Mouse (Mus musculus): ENCODE measurements around the gene Cercam. TPM values are rescaled to one million over a fixed set of nuclear protein-coding genes. Genes with fewer than 3 reads are reported as not detected.
A peak's percentile ranks its signal among the peaks of the same experiment; 100 is the strongest.
"Not testable (repeated sequence)": the region's sequence is repeated elsewhere in the genome, so short reads cannot be mapped to it uniquely, and the experiment has no call there.

Cercam gene
- total RNA-seq, 2 experiments from 2014 or later: 5.2 to 7.2 TPM

GRCm38 (mm10) chr2:29889066-29889944, 20.3 kb downstream of the Cercam start, which contains the start of gene Odf2:
Odf2 (plus strand) TSS chr2:29889221.
- DNase-seq (ENCODE audit: low spot score in 2 of 2): peak; percentile 99 to 100
- intact Hi-C loops (cut with DNase I): no loop called here

GRCm38 (mm10) chr2:29889991-29890833, 21.2 kb downstream of the Cercam start:
- intact Hi-C loops (cut with DNase I): no loop called here
- peak; percentile 83 to 92 for DNase-seq (ENCODE audit: low spot score in 2 of 2)

- no peak for DNase-seq (ENCODE audit: low spot score in 2 of 2)
- intact Hi-C loops (cut with DNase I): no loop called here
These were observed 22.8 kb downstream of the Cercam start for GRCm38 (mm10) chr2:29891773-29892172.

- intact Hi-C loops (cut with DNase I): no loop called here
- DNase-seq (ENCODE audit: low spot score in 2 of 2): no peak
These were observed 27.1 kb downstream of the Cercam start for GRCm38 (mm10) chr2:29896071-29896470.

- intact Hi-C loops (cut with DNase I): no loop called here
- DNase-seq (ENCODE audit: low spot score in 2 of 2): no peak
These were observed 28.4 kb downstream of the Cercam start for GRCm38 (mm10) chr2:29897366-29897765.

GRCm38 (mm10) chr2:29898081-29898480, 29.1 kb downstream of the Cercam start:
- intact Hi-C loops (cut with DNase I): no loop called here
- no peak for DNase-seq (ENCODE audit: low spot score in 2 of 2)

- intact Hi-C loops (cut with DNase I): no loop called here
- no peak for DNase-seq (ENCODE audit: low spot score in 2 of 2)
These were observed 33.2 kb downstream of the Cercam start for GRCm38 (mm10) chr2:29902194-29902593.

GRCm38 (mm10) chr2:29908171-29908570, 39.2 kb downstream of the Cercam start:
- intact Hi-C loops (cut with DNase I); DNase-seq (ENCODE audit: low spot score in 2 of 2): not testable (repeated sequence)

- intact Hi-C loops (cut with DNase I): no loop called here
These were observed 41.1 kb downstream of the Cercam start for GRCm38 (mm10) chr2:29910042-29910441.

GRCm38 (mm10) chr2:29917621-29918020, 48.7 kb downstream of the Cercam start:
- no peak for DNase-seq (ENCODE audit: low spot score in 2 of 2)
- intact Hi-C loops (cut with DNase I): no loop called here

More at GRCm38 (mm10) chr2:29910042-29910441, 41.1 kb downstream of the Cercam start:
- no peak for DNase-seq (ENCODE audit: low spot score in 2 of 2)

- intact Hi-C loops (cut with DNase I): loop anchor here (10.0 kb wide), 1 partner anchor 403 kb away; no protein-coding TSS in a partner anchor
- DNase-seq (ENCODE audit: low spot score in 2 of 2): peak; percentile 19 to 32
These were observed 53.0 kb downstream of the Cercam start for GRCm38 (mm10) chr2:29922011-29922410.

- no peak for DNase-seq (ENCODE audit: low spot score in 2 of 2)
- intact Hi-C loops (cut with DNase I): loop anchor here (10.0 kb wide), 1 partner anchor 398 kb away; no protein-coding TSS in a partner anchor
These were observed 57.6 kb downstream of the Cercam start for GRCm38 (mm10) chr2:29926542-29926941.

GRCm38 (mm10) chr2:29930506-29930905, 61.5 kb downstream of the Cercam start:
- no peak for DNase-seq (ENCODE audit: low spot score in 2 of 2)
- intact Hi-C loops (cut with DNase I): no loop called here

GRCm38 (mm10) chr2:29931194-29931593, 62.2 kb downstream of the Cercam start:
- no peak for DNase-seq (ENCODE audit: low spot score in 2 of 2)
- intact Hi-C loops (cut with DNase I): no loop called here

Small RNA genes lying within 50 kb of the gene (microRNA-seq; reads per million reads assigned to microRNA genes)
- 0 to 0.34 reads per million in 2 experiments for gene Mir219a-2
- gene Mir219b: 0 reads per million in 2 experiments

Other genes with a start within 250 kb of the Cercam start
- 100 to 1,000 TPM; 118 to 124 TPM for gene Rapgef1, start 249.4 kb upstream of the Cercam start, total RNA-seq (2021)
- gene Gm13420, start 117.5 kb upstream of the Cercam start, total RNA-seq (2021): 1 to 10 TPM; 2.3 TPM
- gene Gm13547, start 109.9 kb upstream of the Cercam start, total RNA-seq (2021): not detected
- 10 to 100 TPM; 35.6 to 37.5 TPM for gene Coq4, start 81.7 kb upstream of the Cercam start, total RNA-seq (2021)
- 10 to 100 TPM; 47.9 to 51.2 TPM for gene Trub2, start 80.7 kb upstream of the Cercam start, total RNA-seq (2021)
- 10 to 100 TPM; 93.4 to 96.7 TPM for gene Slc27a4, start 66.5 kb upstream of the Cercam start, total RNA-seq (2021)
- 10 to 100 TPM; 57.3 to 60.2 TPM for gene Urm1, start 49.1 kb upstream of the Cercam start, total RNA-seq (2021)
- 10 to 100 TPM; 92.6 to 95.3 TPM for gene Odf2, start 20.1 kb downstream of the Cercam start, total RNA-seq (2021)
- 10 to 100 TPM; 35.9 to 37.4 TPM for gene Gle1, start 66.3 kb downstream of the Cercam start, total RNA-seq (2021)
- 1,000 to 10,000 TPM in 1 of 2 experiments, 100 to 1,000 TPM in 1; 952 to 1,021 TPM for gene Sptan1, start 96.4 kb downstream of the Cercam start, total RNA-seq (2021)
- gene Wdr34, start 179.7 kb downstream of the Cercam start, total RNA-seq (2021): 10 to 100 TPM; 42.6 to 47.8 TPM
- 100 to 1,000 TPM; 171 to 193 TPM for gene Set, start 188.2 kb downstream of the Cercam start, total RNA-seq (2021)
- gene Pkn3, start 208.5 kb downstream of the Cercam start, total RNA-seq (2021): 1 to 10 TPM; 1.8 to 2.2 TPM
- 10 to 100 TPM; 13.0 to 14.1 TPM for gene Zdhhc12, start 224.5 kb downstream of the Cercam start, total RNA-seq (2021)